Mouse (Mus musculus) ovary, postnatal 36 days (tissue): ENCODE data around the gene Sesn1.
"Not testable (repeated sequence)": the region's sequence is repeated elsewhere in the genome, so short reads cannot be mapped to it uniquely, and the experiment has no call there.

Experiments
- DNase-seq: peaks from one replicate; pipeline ENCODE4 v3.0.0; 2022; ENCODE audit warnings: low spot score, mixed read lengths

Gene Sesn1

DNA sequence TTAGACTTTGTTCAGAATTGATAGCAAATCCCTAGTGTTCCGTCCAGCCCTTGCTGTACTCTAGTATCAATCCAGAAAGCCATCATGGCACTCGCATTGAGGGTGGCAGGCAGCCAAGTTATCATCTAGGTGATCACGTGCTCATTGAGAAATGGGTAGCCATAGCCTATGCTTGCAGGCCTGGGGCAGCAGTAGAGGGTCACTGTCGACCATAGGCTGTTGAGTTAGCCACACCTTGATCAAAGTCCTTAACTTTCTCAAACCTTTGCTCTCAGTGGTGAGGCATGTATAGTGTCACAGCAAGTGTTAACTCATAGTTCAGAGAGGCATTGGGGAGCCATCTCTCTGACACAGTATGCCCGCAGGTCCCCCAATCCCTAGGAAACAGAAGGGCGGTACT, 11.4 kb downstream of the Sesn1 start:
- no peak for DNase-seq

DNA sequence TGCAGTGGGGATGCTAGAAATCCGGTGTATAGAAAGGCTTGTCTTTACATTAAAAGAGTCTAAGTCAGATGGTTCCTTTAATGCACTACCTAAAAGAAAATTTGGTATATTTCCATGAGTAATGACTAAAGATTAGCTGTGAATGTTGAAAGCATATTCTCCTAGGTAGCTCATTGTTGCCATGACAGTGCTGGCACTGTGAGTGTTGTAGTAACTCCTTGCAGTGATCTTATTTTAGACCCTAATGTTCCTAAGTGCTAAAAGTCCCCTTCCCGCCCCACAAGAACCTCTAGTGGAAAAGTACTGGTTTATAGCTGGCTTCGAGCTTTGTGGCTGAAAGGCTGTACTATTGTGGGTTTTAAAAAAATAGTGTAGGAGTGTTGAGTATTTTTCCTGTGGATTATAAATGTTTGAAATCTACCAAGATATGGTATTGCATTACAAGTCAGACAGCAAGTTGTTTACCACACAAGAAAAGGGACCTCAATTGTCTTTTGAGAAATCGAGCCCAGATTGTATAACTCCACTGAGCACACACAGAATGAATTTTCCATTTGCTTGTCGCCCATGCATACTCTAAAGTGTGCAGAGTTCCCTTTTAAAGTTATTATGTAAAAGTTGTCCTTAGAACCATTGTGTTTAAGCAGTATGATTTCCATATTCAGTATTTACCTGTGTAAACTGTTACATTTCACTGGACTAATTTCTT, 13.0 kb downstream of the Sesn1 start:
- no peak for DNase-seq

DNA sequence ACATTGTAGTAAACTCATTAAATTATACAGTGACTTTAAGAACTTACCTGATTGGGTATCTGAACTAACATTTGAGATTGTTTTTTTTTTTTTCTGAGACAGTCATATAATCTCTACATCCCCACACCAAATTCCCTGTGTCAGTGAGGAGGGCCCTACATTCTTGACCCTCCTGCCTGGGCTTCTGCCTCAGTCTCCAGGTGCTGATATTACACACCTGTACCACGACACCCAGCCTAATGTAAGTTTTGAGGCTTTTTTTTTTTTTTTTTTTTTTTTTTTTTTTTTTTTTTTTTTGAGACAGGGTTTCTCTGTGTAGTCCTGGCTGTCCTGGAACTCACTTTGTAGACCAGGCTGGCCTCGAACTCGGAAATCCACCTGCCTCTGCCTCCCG, 13.5 kb downstream of the Sesn1 start:
- not testable (repeated sequence) for DNase-seq

DNA sequence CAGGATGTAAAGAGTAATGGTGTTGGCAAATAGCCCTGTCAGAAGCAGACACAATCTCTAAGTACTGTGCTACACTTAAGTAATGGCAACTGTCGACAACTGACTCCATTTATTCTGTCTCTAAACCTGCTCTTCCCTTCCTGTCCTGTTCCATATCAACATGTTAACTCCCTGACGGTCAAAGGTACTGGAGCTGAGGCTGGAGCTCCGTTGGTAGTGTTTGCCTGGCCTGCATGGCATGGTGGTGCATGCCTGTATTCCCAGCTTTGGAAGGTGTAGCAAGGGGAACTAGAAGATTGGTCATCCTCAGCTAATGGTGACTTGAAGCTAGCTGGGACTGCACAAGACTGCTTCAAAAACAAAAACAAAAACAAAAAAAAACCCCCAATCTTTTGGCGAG, 14.2 kb downstream of the Sesn1 start:
- DNase-seq = no peak

DNA sequence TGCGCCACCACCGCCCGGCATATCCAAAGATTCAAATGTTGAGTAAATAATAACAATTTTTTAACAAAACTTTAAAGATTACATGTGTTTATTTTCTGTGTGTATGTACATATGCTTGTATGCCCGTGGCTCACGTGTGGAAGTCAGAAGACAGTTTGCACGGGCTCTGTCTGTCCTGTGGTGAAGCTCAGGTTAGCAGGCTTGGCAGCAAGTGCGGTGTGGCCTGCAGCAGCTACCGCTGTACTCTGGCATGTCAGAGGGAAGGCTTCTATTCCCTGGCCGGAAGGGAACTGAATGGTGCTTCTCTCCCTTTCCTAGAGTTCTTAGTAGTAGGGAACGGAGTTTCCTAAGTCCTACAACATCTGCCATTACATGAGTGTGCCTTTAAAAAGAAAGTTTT, 15.3 kb downstream of the Sesn1 start:
- no peak for DNase-seq

DNA sequence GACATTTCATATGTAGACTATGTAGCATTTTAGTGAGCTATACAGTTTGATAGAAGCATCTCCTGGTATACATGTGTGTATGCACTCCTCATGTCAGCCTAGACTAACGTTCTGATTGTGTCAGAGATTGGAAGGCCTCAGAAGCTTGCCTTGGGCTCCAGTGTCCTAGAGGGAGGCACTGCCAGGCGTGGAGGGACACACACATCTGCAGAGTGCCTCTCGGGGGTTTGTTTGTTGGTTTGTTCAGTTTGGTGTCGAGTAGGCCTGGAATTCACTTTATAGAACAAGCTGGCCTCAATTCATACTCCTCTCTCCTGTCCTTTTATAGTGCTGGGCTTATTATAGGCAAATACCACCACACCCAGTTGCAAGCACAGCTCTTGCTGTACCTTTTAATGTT, 16.3 kb downstream of the Sesn1 start:
- no peak for DNase-seq

DNA sequence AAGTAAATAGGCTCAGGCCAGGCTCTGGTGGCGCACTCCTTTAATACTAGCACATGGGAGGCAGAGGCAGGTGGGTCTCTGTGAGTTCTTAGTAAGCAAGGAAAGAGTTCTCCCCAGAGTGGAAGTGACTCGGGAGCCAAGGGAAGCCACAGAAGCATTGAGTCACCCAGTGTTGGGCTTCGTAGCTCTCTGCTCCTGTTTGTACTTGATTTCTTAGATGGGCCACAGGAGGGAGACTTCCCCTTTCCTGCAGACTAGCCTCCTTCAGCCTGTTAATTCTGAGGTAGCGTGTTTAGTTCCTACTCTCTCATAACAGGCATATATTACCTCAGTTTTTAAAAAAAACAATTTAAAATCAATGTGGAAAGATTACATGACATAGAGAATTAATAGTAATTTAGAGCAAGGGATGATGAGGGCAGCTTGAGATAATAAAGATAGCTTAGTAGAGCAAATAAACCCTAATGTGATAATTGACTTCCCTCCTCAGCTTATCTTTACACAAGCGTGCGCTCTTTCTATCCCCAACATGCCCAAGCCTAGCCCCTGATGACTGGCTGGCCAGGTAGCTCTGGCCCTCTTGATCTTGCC, 16.9 kb downstream of the Sesn1 start:
- no peak for DNase-seq

DNA sequence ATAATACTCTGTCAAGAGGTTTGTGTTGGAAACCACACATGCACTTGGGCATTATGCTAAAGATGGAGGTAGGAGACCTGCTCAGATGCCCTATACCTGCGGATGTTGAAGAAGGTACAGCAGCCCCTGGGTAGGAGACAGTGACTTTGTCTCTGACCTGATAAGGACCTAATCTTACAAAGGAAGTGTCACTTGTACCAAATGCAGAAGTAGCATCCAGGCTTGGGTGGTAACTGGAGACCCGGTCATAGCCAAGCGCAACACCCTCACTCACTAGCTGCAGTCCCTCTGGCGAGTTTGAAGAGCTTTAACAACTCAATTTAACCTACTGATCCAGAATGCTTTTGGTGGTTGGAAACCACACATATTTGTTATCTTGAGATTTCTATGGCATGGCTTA, 18.0 kb downstream of the Sesn1 start:
- no peak for DNase-seq

DNA sequence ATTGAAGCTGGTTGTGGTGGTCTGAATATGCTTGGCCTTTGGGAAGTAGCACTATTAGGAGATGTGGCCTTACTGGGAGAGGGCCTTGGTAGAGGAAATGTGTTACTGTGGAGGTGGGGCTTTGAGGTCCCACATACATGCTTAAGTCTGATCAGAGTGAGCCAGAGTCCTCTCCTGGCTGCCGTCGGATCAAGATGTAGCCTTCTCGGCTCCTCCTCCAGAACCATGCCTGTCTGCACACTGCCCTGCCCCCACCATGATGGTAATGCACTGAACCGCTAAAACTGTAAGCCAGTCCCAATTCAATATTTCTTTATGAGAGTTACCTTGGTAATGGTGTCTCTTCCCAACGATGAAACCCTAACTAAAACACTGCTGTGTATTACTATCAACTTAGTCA, 19.5 kb downstream of the Sesn1 start:
- DNase-seq = no peak

DNA sequence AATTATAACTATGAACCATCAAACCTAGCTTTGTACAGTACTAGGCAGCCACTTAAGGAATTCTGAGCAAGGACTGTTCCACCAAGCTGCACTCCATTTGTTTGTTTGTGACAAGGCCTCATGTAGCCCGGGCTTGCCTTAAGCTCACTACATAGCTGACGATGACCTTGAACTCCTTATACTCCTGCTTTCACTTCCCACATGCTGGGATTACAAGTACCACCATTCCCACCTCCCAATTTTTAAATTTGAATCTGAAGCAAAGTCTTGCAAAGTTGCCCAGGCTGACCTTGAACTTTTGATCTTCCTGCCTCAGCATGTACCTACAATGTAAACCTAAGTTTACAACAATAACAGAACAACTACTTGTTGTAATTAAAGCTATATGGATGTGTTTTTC, 20.2 kb downstream of the Sesn1 start:
- DNase-seq = no peak

DNA sequence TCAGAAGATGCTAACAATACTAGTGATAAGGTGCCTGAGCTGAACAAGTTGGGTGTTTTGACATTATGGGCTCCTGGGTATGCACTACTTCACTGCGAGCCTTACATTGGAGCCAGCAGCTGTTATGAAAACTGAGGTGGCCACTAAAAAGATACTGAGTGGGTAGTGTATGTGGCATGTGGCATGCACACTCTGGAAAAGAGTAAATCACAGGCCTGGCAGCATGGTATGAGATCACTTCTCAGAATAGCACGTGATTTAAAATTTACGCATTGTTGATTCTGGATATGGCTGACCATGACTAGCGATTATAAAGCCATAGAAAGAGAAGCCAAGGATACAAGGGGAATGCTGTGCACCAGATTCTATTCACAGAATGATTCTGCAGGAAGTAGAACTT, 20.7 kb downstream of the Sesn1 start:
- DNase-seq = no peak

DNA sequence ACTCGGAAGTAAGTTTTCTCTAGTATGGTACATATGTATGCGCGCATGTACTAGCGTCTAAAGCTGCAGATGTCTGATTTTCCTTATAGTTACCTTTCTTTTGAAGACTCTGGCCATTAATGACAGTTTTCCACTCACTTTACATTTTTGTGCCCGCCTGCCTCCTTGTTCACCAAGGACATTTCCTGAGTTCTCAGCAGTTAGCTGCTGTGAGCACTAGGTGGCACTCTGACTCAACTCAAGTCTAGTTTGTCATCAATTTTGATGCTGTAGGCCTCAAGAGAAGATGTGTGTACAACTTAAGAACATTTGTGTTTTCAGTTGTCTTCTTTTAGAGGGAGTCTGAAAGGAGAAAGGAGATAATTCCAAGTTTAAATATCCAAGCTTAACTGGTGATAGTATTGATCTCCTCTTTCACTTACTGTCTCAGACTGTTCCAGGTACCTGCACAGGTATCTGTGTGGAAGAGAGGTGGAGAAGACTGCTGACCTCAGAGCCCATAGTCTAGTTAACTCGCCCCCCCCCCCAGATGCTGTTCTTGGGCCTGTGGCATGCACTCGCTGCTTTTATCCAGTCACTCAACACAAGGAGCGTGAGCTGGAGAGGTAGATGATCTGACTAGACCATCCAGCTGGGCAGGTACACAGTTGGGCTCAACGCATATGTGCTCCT, 21.3 kb downstream of the Sesn1 start:
- peak; percentile 50 for DNase-seq

DNA sequence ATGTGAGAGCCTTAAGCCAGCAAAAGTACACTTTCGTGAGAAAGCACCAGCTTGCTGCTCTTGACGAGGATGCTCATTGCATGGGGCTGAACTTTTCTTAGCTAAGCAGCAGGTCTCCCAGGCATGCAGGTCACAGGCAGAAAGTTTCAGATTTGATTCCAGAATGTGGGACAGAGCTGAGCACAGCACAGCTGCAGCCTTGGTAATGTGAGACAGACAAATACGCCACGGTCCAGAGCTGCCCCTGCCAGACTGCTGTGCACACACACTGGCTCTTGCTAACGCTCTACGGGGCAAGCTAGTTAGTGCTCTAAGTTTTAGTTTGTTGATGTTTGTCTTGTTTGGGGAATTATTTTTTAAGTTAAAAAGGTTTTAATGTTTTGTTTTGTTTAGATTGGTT, 22.5 kb downstream of the Sesn1 start:
- DNase-seq = no peak

DNA sequence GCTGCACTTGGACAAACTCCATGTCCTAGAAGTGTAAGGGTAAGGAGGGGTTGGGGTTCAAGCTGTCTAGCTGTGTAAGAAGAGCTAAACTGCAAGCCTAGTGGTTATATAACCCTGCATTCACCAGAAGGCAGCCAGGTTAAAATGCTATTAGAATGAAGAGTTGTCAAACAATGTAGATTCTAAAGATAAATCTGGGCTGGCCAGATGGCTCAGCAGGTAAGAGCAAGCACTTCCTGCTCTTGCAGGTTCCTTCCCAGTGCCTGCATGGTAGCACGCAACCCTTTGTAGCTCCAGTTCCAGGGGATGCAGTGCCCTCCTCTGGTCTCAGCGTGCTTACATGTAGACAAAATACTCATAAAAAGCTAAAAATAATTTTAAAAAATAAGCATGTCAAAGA, 24.4 kb downstream of the Sesn1 start:
- DNase-seq = no peak

DNA sequence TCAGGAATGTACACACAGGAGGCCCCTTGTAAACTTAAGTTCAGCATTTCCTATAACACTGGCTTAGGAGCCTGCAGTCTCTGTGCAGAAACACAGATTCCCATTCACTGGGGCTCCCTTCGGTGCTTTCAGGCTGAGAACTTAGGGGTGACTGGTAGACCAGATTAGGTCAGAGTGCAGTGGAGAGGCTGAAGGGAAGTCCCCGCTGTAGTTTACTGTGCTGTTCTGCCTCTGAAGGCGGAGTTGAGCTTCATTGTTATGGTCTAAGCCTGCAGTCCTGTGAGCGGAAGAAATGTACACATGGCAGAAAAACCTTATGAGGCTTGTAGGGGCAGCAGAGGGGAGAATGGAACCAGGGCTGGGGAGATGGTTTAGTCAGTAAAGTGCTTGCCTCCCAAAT, 29.2 kb downstream of the Sesn1 start:
- DNase-seq = no peak

DNA sequence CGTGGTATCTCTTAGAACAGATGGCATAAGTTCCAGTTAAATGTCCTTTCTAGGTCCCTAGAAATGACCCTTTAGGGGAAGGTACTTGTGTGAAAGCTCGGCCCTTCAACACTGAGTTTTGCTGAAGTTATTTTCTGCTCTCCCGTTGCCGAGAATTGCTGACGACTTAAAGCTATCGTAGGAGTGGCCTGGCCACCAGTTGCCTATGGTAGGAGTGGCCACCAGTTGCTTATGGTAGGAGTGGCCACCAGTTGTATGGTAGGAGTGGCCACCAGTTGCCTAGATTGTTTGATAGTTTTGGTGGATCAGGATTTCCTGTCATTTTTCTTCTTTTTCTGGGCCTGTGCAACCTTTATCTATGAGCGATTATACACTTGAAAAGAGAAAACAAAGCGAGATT, 38.0 kb downstream of the Sesn1 start:
- no peak for DNase-seq

DNA sequence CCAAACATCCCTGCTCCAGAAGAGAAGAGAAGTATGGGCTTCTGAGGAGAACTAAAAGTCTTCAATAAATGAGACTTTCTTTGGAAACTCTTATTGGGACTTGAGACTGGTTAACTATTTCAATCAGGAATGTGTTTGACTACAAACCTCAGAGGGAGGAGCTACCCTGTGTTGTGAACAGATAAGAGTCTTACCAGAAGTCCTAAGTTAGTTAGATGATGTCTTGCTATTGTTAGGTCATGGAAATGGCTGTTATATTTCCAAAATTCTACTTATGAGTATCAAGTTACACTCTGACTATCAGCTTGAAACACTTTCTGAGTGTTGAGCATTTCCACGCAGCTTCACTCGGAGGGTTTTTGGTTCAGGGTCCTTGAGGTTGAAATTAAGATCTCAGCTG, 39.0 kb downstream of the Sesn1 start:
- DNase-seq = no peak

DNA sequence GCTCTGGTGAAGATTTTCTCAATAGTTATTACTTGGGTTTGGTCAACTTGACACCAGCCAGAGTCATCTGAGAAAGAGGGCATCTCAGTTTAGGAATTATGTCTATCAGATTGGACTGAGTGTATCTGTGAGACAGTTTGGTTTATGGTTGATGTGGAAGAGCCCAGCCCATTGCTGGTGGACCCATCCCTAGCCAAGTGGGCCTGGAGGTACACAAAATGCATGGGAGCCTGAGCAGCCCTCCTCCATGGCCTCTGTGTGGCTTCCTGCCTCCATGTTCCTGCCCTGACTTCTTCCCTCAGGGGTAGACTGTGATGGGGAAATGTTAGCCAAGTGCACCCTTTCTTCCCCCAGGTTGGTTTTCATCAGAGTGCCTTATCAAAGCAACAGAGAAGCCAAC, 50.1 kb downstream of the Sesn1 start:
- DNase-seq = no peak

DNA sequence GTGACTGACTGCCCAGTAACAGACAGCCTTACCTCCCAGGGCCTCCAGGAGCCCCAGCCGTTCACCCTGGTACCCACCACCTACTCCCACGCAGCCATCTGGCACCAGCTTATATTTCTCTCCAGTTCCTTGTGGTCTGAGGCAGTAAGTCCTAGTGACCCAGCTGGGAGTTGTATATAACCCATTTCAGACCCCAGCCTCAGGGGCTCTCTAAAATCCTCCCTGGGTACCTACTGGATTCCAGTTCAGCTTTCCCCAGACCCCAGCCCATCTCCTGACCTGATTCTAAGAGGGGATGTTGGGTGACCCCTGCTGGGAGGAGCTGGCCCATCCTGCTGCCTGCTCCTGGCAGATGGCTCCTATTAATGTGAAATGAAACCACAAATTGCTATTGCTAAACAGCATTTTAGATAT, 50.5 kb downstream of the Sesn1 start:
- DNase-seq = no peak

DNA sequence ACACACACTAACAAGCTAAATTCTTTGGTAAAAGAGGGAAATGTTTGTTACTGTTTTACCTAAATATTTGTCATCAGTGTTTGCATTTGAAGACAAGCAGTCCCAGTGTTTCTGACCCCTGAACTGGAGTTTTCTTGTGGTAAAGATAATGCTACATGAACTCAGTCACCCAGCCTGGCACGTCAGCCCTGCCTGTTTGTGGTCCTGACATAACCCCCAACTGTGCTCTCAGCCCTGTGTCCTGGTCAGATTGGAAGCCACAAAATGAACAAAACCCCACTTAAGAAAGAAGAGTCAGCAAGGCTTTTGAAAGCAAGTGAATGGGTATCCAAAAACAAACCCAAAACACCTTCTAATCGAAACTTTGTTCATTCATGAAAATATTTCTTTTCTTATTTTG, 53.3 kb downstream of the Sesn1 start:
- no peak for DNase-seq

DNA sequence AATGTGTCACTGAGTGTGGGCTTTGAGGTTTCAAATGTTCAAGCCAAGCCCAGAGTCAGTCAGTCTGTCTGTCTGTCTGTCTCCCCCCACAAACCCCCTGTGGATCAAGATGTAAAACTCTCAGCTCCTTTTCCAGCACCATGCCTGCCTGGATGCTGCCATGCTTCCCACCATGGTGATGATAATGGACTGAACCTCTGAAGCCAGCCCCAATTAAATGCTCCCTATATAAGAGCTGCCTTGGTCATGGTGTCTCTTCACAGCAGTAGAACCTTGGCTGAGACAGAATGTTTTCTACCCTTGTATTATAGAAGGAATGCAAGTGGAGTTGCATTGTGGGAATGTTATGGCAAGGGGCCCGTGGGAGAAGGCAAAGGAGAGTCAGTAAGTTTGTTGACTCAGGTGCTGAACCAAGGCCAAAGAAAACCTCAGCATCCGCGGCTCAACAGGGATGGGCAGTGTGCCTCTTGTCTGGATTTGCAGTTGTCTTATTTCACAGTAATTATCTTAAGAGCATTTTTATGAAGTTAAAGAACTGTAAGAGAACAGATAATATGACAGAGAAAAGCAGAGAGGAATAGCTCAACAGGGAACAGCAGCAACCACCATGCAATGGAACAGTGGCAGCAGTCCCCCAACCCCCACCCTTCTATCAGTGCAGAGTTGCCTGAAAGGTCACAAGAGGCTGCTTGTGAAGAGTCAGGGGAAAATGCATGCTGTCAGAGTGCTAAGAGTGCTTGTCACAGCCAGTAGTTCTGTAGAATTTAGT, 56.5 kb downstream of the Sesn1 start:
- no peak for DNase-seq

DNA sequence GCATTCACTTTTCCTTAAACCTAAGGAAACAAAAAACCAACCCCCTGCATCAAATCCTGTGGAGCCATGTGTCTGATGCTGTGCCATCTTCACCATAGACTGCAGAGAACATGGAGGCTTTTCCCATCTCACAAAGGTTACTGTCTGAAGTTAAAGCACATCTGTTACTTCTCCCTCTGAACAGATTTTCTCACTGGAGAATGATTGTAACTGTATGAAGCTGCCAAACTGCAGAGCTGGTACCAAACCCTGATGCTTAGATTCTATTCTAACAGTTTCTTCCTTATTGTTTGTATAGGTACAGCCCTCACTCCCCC, 57.1 kb downstream of the Sesn1 start:
- DNase-seq = no peak

DNA sequence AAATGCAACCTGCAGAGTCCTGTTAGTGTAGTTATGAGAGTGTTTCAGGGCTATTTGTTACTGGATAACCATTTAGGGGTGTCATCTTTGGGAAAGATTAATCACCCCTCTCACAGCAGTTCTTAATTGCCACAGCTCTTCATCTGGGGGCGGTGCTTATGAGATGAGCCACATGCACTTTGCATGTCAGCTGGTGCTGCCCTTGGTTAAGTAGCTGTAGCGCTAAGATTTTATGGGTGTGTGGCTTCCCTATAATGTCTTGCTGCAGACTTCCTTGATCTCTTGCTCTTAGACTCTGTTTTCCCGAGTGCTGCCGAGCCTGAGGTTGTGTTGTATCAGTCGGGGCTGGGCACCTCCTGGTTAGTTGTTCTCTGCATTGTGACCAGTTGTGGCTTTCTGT, 58.2 kb downstream of the Sesn1 start:
- no peak for DNase-seq
